Mouse (Mus musculus) embryonic facial prominence, embryonic 10.5 days (tissue): Measurements from ENCODE around the gene Ech1. TPM values are rescaled to one million over a fixed set of nuclear protein-coding genes. Genes with fewer than 3 reads are reported as not detected.
"Not testable (repeated sequence)": the region's sequence is repeated elsewhere in the genome, so short reads cannot be mapped to it uniquely, and the experiment has no call there.

Experiments used
- DNase-seq: peaks from one replicate; pipeline ENCODE4 v3.0.0-alpha.2; 2017; ENCODE audit warnings: low spot score
- H3K27ac ChIP-seq: fragments of 300-500 bp; sonication (generic); replicated peaks from 2 replicates; pipeline ENCODE4 v1.5.1; 2016; ENCODE audit warnings: mild to moderate bottlenecking
- H3K27me3 ChIP-seq: fragments of 300-500 bp; sonication (generic); replicated peaks from 2 replicates; pipeline ENCODE4 v1.6.1; 2016; ENCODE audit warnings: low read depth, mild to moderate bottlenecking; ENCODE audit not compliant: poor library complexity, severe bottlenecking
- H3K36me3 ChIP-seq: fragments of 300-500 bp; sonication (generic); replicated peaks from 2 replicates; pipeline ENCODE4 v1.6.1; 2016; ENCODE audit warnings: mild to moderate bottlenecking, moderate library complexity
- H3K4me1 ChIP-seq: fragments of 300-500 bp; sonication (generic); 2 replicates; pipeline ENCODE4 v1.6.1; 2016
- H3K4me3 ChIP-seq: fragments of 300-500 bp; sonication (generic); 2 replicates; pipeline ENCODE4 v1.5.1; 2016; ENCODE audit warnings: mild to moderate bottlenecking, moderate library complexity
- H3K9me3 ChIP-seq: fragments of 300-500 bp; sonication (generic); 2 replicates; pipeline ENCODE4 v1.6.1; 2016; ENCODE audit warnings: mild to moderate bottlenecking
- WGBS: fragments of 180-500 bp; shearing (Covaris S2); methylation state at CpG from one replicate; pipeline ENCODE4 v1.1.7; 2016; 5-methylcytosine and 5-hydroxymethylcytosine counted together
- polyA plus RNA-seq: library from polyadenylated mRNA; unstranded; fragments of >200 nt; fragmentation: Nextera tagmentation; extraction: Ambion mirVana; gene quantifications from 2 replicates; pipeline ENCODE4 v1.2.1, GENCODE M21; 2016

The Ech1 gene
- polyA plus RNA-seq, 1 experiment from 2014 or later: 81.7 TPM

GRCm38 (mm10) chr7:28850642-28851041 is 25.6 kb downstream of the Ech1 start:
- Histone ChIP-seq H3K27ac (no peak overlapping the region), H3K4me3 (no peak overlapping the region), H3K27me3 (no peaks in the 10 kb centered on the region), H3K36me3 (no peaks in the 10 kb centered on the region), H3K9me3 (0 out of 2 replicates have a peak, but pooled peaks cover 7% of the 10 kb centered on the region), H3K4me1 (peaks cover 10% of the 10 kb centered on the region)
- no peak for DNase-seq
- 89% methylated on average over 4 of the region's 4 CpGs for WGBS

- WGBS: 89% methylated on average over 2 of the region's 2 CpGs
- Histone ChIP-seq H3K27ac (no peak overlapping the region), H3K4me3 (no peak overlapping the region), H3K9me3 (no peaks in the 10 kb centered on the region), H3K27me3 (no peaks in the 10 kb centered on the region; the same call in 1 of the 2 replicates), H3K36me3 (no peaks in the 10 kb centered on the region), H3K4me1 (peaks cover 12% of the 10 kb centered on the region)
- DNase-seq: no peak
These were observed 34.9 kb downstream of the Ech1 start for GRCm38 (mm10) chr7:28859953-28860352.

- no peak for DNase-seq
- no peaks in the 10 kb centered on the region; the same call in none of the 2 replicates for H3K27me3 ChIP-seq
- H3K27ac ChIP-seq: no peak overlapping the region
- H3K36me3 ChIP-seq: no peaks in the 10 kb centered on the region
- 82% methylated on average over 6 of the region's 6 CpGs for WGBS
- peaks cover 16% of the 10 kb centered on the region for H3K4me1 ChIP-seq
- H3K9me3 ChIP-seq: no peaks in the 10 kb centered on the region
- no peak overlapping the region for H3K4me3 ChIP-seq
These were observed 35.9 kb downstream of the Ech1 start for GRCm38 (mm10) chr7:28860898-28861297.

GRCm38 (mm10) chr7:28862817-28863499 is 37.9 kb downstream of the Ech1 start:
- DNase-seq: no peak
- 81% methylated on average over 15 of the region's 15 CpGs for WGBS
- no peaks in the 10 kb centered on the region; the same call in none of the 2 replicates for H3K27me3 ChIP-seq
- no peaks in the 10 kb centered on the region for H3K9me3 ChIP-seq
- H3K4me1 ChIP-seq: peaks cover 26% of the 10 kb centered on the region
- no peaks in the 10 kb centered on the region for H3K36me3 ChIP-seq
- no peak overlapping the region for H3K4me3 ChIP-seq
- no peak overlapping the region for H3K27ac ChIP-seq

GRCm38 (mm10) chr7:28863540-28863939 is 38.5 kb downstream of the Ech1 start, which contains the start of gene Lgals7:
Gene Lgals7 (plus strand): TSS chr7:28863853.
- H3K4me3 ChIP-seq: no peak within 1 kb of the TSS
- no peaks in the 10 kb centered on the region for H3K9me3 ChIP-seq
- DNase-seq: no peak
- no peaks in the 10 kb centered on the region; the same call in none of the 2 replicates for H3K27me3 ChIP-seq
- no peaks in the 10 kb centered on the region for H3K36me3 ChIP-seq
- WGBS: 79% methylated on average over 6 of the region's 6 CpGs
- peaks cover 26% of the 10 kb centered on the region for H3K4me1 ChIP-seq
- H3K27ac ChIP-seq: no peak within 1 kb of the TSS; the same call in 1 of the 2 replicates

GRCm38 (mm10) chr7:28864288-28864750 is 39.3 kb downstream of the Ech1 start:
- H3K27ac ChIP-seq: no peak overlapping the region; the same call in 1 of the 2 replicates
- 52% methylated on average over 9 of the region's 9 CpGs for whole genome bisulfite sequencing

GRCm38 (mm10) chr7:28865481-28866300 is 40.7 kb downstream of the Ech1 start:
- Histone ChIP-seq H3K27me3 (no peaks in the 10 kb centered on the region; the same call in none of the 2 replicates), H3K36me3 (no peaks in the 10 kb centered on the region), H3K9me3 (no peaks in the 10 kb centered on the region), H3K4me3 (peak overlapping the region; percentile 46), H3K4me1 (peaks cover 26% of the 10 kb centered on the region), H3K27ac (peak overlapping the region; percentile 32)
- 45% methylated on average over 33 of the region's 33 CpGs for WGBS
- peak; percentile 79 for DNase-seq

More at GRCm38 (mm10) chr7:28864288-28864750, 39.3 kb downstream of the Ech1 start:
- H3K9me3 ChIP-seq: no peaks in the 10 kb centered on the region
- peaks cover 26% of the 10 kb centered on the region for H3K4me1 ChIP-seq
- DNase-seq: no peak
- no peaks in the 10 kb centered on the region; the same call in none of the 2 replicates for H3K27me3 ChIP-seq
- H3K4me3 ChIP-seq: no peak overlapping the region
- no peaks in the 10 kb centered on the region for H3K36me3 ChIP-seq

GRCm38 (mm10) chr7:28866769-28867507 is 41.9 kb downstream of the Ech1 start:
- no peaks in the 10 kb centered on the region for H3K36me3 ChIP-seq
- H3K4me3 ChIP-seq: 0 out of 2 replicates have a peak overlapping the region, but pooled peaks have one; percentile 32
- no peaks in the 10 kb centered on the region; the same call in none of the 2 replicates for H3K27me3 ChIP-seq
- H3K4me1 ChIP-seq: peaks cover 26% of the 10 kb centered on the region
- H3K9me3 ChIP-seq: no peaks in the 10 kb centered on the region
- WGBS: 91% methylated on average over 28 of the region's 28 CpGs
- peak overlapping the region; percentile 71 for H3K27ac ChIP-seq
- DNase-seq: no peak

GRCm38 (mm10) chr7:28867508-28868340 is 42.7 kb downstream of the Ech1 start:
- peak; percentile 80 for DNase-seq
- not testable (repeated sequence) for H3K36me3 ChIP-seq, H3K9me3 ChIP-seq, H3K27me3 ChIP-seq
- H3K27ac ChIP-seq: peak overlapping the region; percentile 71
- peak overlapping the region; percentile 32 for H3K4me3 ChIP-seq
- H3K4me1 ChIP-seq: peaks cover 26% of the 10 kb centered on the region
- WGBS: 29% methylated on average over 23 of the region's 23 CpGs

- 89% methylated on average over 24 of the region's 24 CpGs for WGBS
- Histone ChIP-seq H3K9me3 (no peaks in the 10 kb centered on the region), H3K4me1 (peaks cover 24% of the 10 kb centered on the region), H3K36me3 (no peaks in the 10 kb centered on the region), H3K4me3 (no peak overlapping the region), H3K27me3 (no peaks in the 10 kb centered on the region), H3K27ac (no peak overlapping the region)
- DNase-seq: no peak
These were observed 46.1 kb downstream of the Ech1 start for GRCm38 (mm10) chr7:28870901-28871664.

GRCm38 (mm10) chr7:28874565-28874964 is 49.5 kb downstream of the Ech1 start:
- 72% methylated on average over 2 of the region's 2 CpGs for WGBS
- DNase-seq: no peak
- Histone ChIP-seq H3K4me1 (peaks cover 18% of the 10 kb centered on the region), H3K27me3 (no peaks in the 10 kb centered on the region), H3K9me3 (no peaks in the 10 kb centered on the region), H3K4me3 (no peak overlapping the region), H3K36me3 (no peaks in the 10 kb centered on the region), H3K27ac (no peak overlapping the region)
